Comparison of ENCODE assay signal across 28 mouse cellular contexts in genomic region chr19:4482111-4482859, GRCm38 (mm10). TPM values are rescaled to one million over a fixed set of nuclear protein-coding genes. Genes with fewer than 3 reads are reported as not detected.
DNase-seq lines count a peak whose midpoint lies in the region; ATAC-seq and TF ChIP-seq lines count a peak whose summit lies in the region.
"Had no signal": no experiment of that assay in that cellular context is flagged by ENCODE, and none has a peak within 500 bp of the region (broad histone marks: within the 10 kb centered on the region; RNA-seq: fewer than 3 reads in every experiment).

No protein-coding gene starts in this region.

- H3K27ac ChIP-seq in heart, embryonic 10.5 days = no peak overlapping the region
- H3K27ac ChIP-seq in cerebellum, adult 2 months (ENCODE audit: insufficient read depth, low read length) = peak overlapping the region; percentile 75
- H3K27ac ChIP-seq: embryonic facial prominence, embryonic 12.5 days; forebrain, embryonic 13.5 days; hindbrain, embryonic 13.5 days; stomach, embryonic 15.5 days had no signal

- intact Hi-C loops in heart, postnatal 10 days (cut with DNase I) = no loop called here

- no peaks in the 10 kb centered on the region for H3K9me3 ChIP-seq in heart, embryonic 10.5 days
- H3K9me3 ChIP-seq: embryonic facial prominence, embryonic 12.5 days; forebrain, embryonic 13.5 days; hindbrain, embryonic 13.5 days; stomach, embryonic 15.5 days had no signal

- no peaks in the 10 kb centered on the region for H3K36me3 ChIP-seq in heart, embryonic 10.5 days
- H3K36me3 ChIP-seq: embryonic facial prominence, embryonic 12.5 days; hindbrain, embryonic 13.5 days; stomach, embryonic 15.5 days had no signal

- peaks cover 23% of the 10 kb centered on the region for H3K27me3 ChIP-seq in heart, embryonic 10.5 days (ENCODE audit: insufficient read depth, poor library complexity, severe bottlenecking)
- H3K27me3 ChIP-seq in cerebellum, adult 2 months (ENCODE audit: control insufficient read depth, insufficient read depth, low read length) = no peaks in the 10 kb centered on the region
- H3K27me3 ChIP-seq: Patski; stomach, embryonic 15.5 days had no signal

- TF ChIP-seq CTCF in cerebellum, adult 2 months (IDR thresholded peaks at IDR 0.05; ENCODE audit: borderline replicate concordance, insufficient read depth, low read depth, low read length) = no peak

- no peak for TF ChIP-seq POLR2A in cerebellum, adult 2 months (IDR thresholded peaks at IDR 0.05; ENCODE audit: borderline replicate concordance, insufficient read depth, low read length)

- H3K4me3 ChIP-seq in heart, embryonic 10.5 days = no peak overlapping the region
- H3K4me3 ChIP-seq in cerebellum, adult 2 months (replicated peaks; ENCODE audit: insufficient read depth, low read depth, low read length) = no peak overlapping the region
- H3K4me3 ChIP-seq: embryonic facial prominence, embryonic 12.5 days; erythroblast, embryonic 14.5 days; forebrain, embryonic 13.5 days; hindbrain, embryonic 13.5 days; stomach, embryonic 15.5 days had no signal

- WGBS in heart, embryonic 10.5 days = 85% methylated on average over 3 of the region's 3 CpGs
- WGBS in cerebellum, adult 2 months = 28% methylated on average over 3 of the region's 3 CpGs

- peaks cover 4% of the 10 kb centered on the region for H3K4me1 ChIP-seq in heart, embryonic 10.5 days
- H3K4me1 ChIP-seq in cerebellum, adult 2 months (ENCODE audit: control insufficient read depth, insufficient read depth, low read length) = peaks cover 43% of the 10 kb centered on the region

- no peak for DNase-seq in frontal cortex, postnatal 25 days (ENCODE audit: low spot score in 2 of 2)
- DNase-seq in heart, postnatal 10 days = peak; percentile 35 to 40
- no peak for DNase-seq in heart, embryonic 10.5 days (ENCODE audit: low spot score)
- DNase-seq in cerebellum, adult 2 months = peak; percentile 61 to 73
- peak; percentile 68 to 72 for DNase-seq in cerebellum, postnatal 25 days
- DNase-seq: kidney, adult 8-10 months; kidney, postnatal 25 days; layer of hippocampus, adult 9-11 months; lung, adult 18-20 months; lung, postnatal 14 days; right cerebral cortex, postnatal 14 days; thymus, adult 2 months had no signal

- peak; percentile 47; the same call in 1 of the 2 replicates for ATAC-seq in frontal cortex, adult (ENCODE audit: low TSS enrichment)
- no peak for ATAC-seq in megakaryocyte, adult 5-6 weeks (ENCODE audit: poor library complexity, severe bottlenecking)
- ATAC-seq in megakaryocyte-erythroid progenitor cell, adult 5-6 weeks (replicated peaks; ENCODE audit: low FRiP score, low TSS enrichment, poor library complexity, severe bottlenecking) = no peak
- ATAC-seq: forebrain, embryonic 13.5 days; inflammation-experienced regulatory T-cells, adult 6 months; midbrain, embryonic 16.5 days; Patski had no signal

RNA-seq across cellular contexts. Expression of gene Syt12, which starts 5.0 kb away (rescaled TPM):
- 1 to 10 TPM in 1 of 2 experiments, under 1 TPM in 1; 0.47 to 2.7 TPM for total RNA-seq in heart, postnatal 10 days (2021)
- 0.89 and 0.97 TPM in 2 replicates for polyA plus RNA-seq in heart, embryonic 10.5 days (2016; fragmentation: Nextera tagmentation; extraction: Ambion mirVana)
- polyA plus RNA-seq in cerebellum, adult 2 months (2012; rRNA removed) = 82.4 and 104 TPM in 2 replicates
- not detected in 2 replicates for total RNA-seq in megakaryocyte, adult 5-6 weeks (2015)
- total RNA-seq in megakaryocyte, adult 5-6 weeks (2017) = not detected in 2 replicates
- not detected in 2 replicates for total RNA-seq in megakaryocyte-erythroid progenitor cell, adult 5-6 weeks (2014; fragmentation: Nextera tagmentation)
- not detected in 2 replicates for total RNA-seq in megakaryocyte-erythroid progenitor cell, adult 5-6 weeks (2017)
- total RNA-seq: common myeloid progenitor, adult 5-6 weeks; neutrophil, adult 5-6 weeks had no signal
- polyA plus RNA-seq: erythroblast, embryonic 14.5 days had no signal

RNA-seq across cellular contexts. Expression of gene 2010003K11Rik, which starts 16.1 kb away (rescaled TPM):
- 1 to 10 TPM in 1 of 2 experiments, under 1 TPM in 1; 0.30 to 1.0 TPM for total RNA-seq in heart, postnatal 10 days (2021)
- not detected in 2 replicates for polyA plus RNA-seq in heart, embryonic 10.5 days (2016; fragmentation: Nextera tagmentation; extraction: Ambion mirVana)
- polyA plus RNA-seq in cerebellum, adult 2 months (2012; rRNA removed) = not detected in 2 replicates
- not detected in 2 replicates for total RNA-seq in megakaryocyte, adult 5-6 weeks (2015)
- total RNA-seq in megakaryocyte, adult 5-6 weeks (2017) = not detected in 2 replicates
- total RNA-seq in megakaryocyte-erythroid progenitor cell, adult 5-6 weeks (2014; fragmentation: Nextera tagmentation) = not detected in 2 replicates
- not detected in 2 replicates for total RNA-seq in megakaryocyte-erythroid progenitor cell, adult 5-6 weeks (2017)
- total RNA-seq: common myeloid progenitor, adult 5-6 weeks; neutrophil, adult 5-6 weeks had no signal
- polyA plus RNA-seq: embryonic facial prominence, embryonic 12.5 days; erythroblast, embryonic 14.5 days; forebrain, embryonic 13.5 days; heart, postnatal 0 days; hindbrain, embryonic 13.5 days; inflammation-experienced regulatory T-cells, adult 6 months; limb, embryonic 11.5 days; midbrain, embryonic 16.5 days; spleen, adult 2 months had no signal

RNA-seq across cellular contexts. Expression of gene Pcx, which starts 28.0 kb away (rescaled TPM):
- 10 to 100 TPM in 1 of 2 experiments, 1 to 10 TPM in 1; 7.1 to 22.9 TPM for total RNA-seq in heart, postnatal 10 days (2021)
- 21.4 and 25.3 TPM in 2 replicates for polyA plus RNA-seq in heart, embryonic 10.5 days (2016; fragmentation: Nextera tagmentation; extraction: Ambion mirVana)
- polyA plus RNA-seq in cerebellum, adult 2 months (2012; rRNA removed) = 59.7 and 61.4 TPM in 2 replicates
- total RNA-seq in megakaryocyte, adult 5-6 weeks (2015) = 0.22 and 0.64 TPM in 2 replicates
- total RNA-seq in megakaryocyte, adult 5-6 weeks (2017) = 0.62 and 0.69 TPM in 2 replicates
- 4.8 and 11.0 TPM in 2 replicates for total RNA-seq in megakaryocyte-erythroid progenitor cell, adult 5-6 weeks (2014; fragmentation: Nextera tagmentation)
- total RNA-seq in megakaryocyte-erythroid progenitor cell, adult 5-6 weeks (2017) = 2.9 and 3.9 TPM in 2 replicates

RNA-seq across cellular contexts. Expression of gene Rhod, which starts 43.1 kb away (rescaled TPM):
- 10 to 100 TPM in 1 of 2 experiments, 1 to 10 TPM in 1; 8.5 to 10.6 TPM for total RNA-seq in heart, postnatal 10 days (2021)
- polyA plus RNA-seq in heart, embryonic 10.5 days (2016; fragmentation: Nextera tagmentation; extraction: Ambion mirVana) = 24.3 and 28.9 TPM in 2 replicates
- polyA plus RNA-seq in cerebellum, adult 2 months (2012; rRNA removed) = 9.9 and 10.5 TPM in 2 replicates
- total RNA-seq in megakaryocyte, adult 5-6 weeks (2015) = not detected in 2 replicates
- total RNA-seq in megakaryocyte, adult 5-6 weeks (2017) = not detected in 2 replicates
- 0.72 TPM in 1 of 2 replicates, not detected in the other for total RNA-seq in megakaryocyte-erythroid progenitor cell, adult 5-6 weeks (2014; fragmentation: Nextera tagmentation)
- not detected in 2 replicates for total RNA-seq in megakaryocyte-erythroid progenitor cell, adult 5-6 weeks (2017)
- total RNA-seq: common myeloid progenitor, adult 5-6 weeks; neutrophil, adult 5-6 weeks had no signal
- polyA plus RNA-seq: erythroblast, embryonic 14.5 days had no signal

Comparison
In these comparisons a context has a peak if more than half of its experiments do, and no peak if none do; other contexts are left out.
1. DNase-seq: peak in heart, postnatal 10 days (2 of 2), cerebellum, adult 2 months (2 of 2) and cerebellum, postnatal 25 days (2 of 2); none in frontal cortex, postnatal 25 days (0 of 2) and heart, embryonic 10.5 days (single experiment).